Mouse (Mus musculus) midbrain, postnatal 0 days (tissue): ENCODE measurements around the gene Asb4. TPM values are rescaled to one million over a fixed set of nuclear protein-coding genes. Genes with fewer than 3 reads are reported as not detected.

Experiments used
- ATAC-seq: fragments of 200-750 bp; cut with Nextera tagmentation; 2 replicates; pipeline ENCODE4 v1.8.0; 2017; ENCODE audit warnings: moderate number of reproducible peaks, mild to moderate bottlenecking, moderate TSS enrichment, moderate library complexity; ENCODE audit not compliant: low FRiP score
- DNase-seq: peaks from one replicate; pipeline ENCODE4 v3.0.0-alpha.2; 2015; ENCODE audit warnings: low spot score
- H3K27ac ChIP-seq: fragments of 300-500 bp; sonication (generic); 2 replicates; pipeline ENCODE4 v1.5.1; 2014; ENCODE audit warnings: low read depth, mild to moderate bottlenecking, low read length, mixed read lengths
- H3K27me3 ChIP-seq: fragments of 300-500 bp; sonication (generic); 2 replicates; pipeline ENCODE4 v1.6.1; 2014; ENCODE audit warnings: low read length, control low read depth, mixed read lengths; ENCODE audit not compliant: insufficient read depth
- H3K36me3 ChIP-seq: fragments of 300-500 bp; sonication (generic); 2 replicates; pipeline ENCODE4 v1.6.1; 2014; ENCODE audit warnings: low read length, control low read depth, mixed read lengths; ENCODE audit not compliant: insufficient read depth
- H3K4me1 ChIP-seq: fragments of 300-500 bp; sonication (generic); 2 replicates; pipeline ENCODE4 v1.6.1; 2014; ENCODE audit warnings: mild to moderate bottlenecking, control low read depth, antibody characterized with exemption, low read length, mixed read lengths; ENCODE audit not compliant: insufficient read depth
- H3K4me2 ChIP-seq: fragments of 300-500 bp; sonication (generic); 2 replicates; pipeline ENCODE4 v1.6.1; 2014; ENCODE audit warnings: low read depth, mild to moderate bottlenecking, low read length, mixed read lengths; ENCODE audit not compliant: poor library complexity, severe bottlenecking
- H3K4me3 ChIP-seq: fragments of 300-500 bp; sonication (generic); 2 replicates; pipeline ENCODE4 v1.5.1; 2014; ENCODE audit warnings: low read depth, mild to moderate bottlenecking, low read length, moderate library complexity
- H3K9ac ChIP-seq: fragments of 300-500 bp; sonication (generic); replicated peaks from 2 replicates; pipeline ENCODE4 v1.6.1; 2014; ENCODE audit warnings: mild to moderate bottlenecking, low read length, moderate library complexity, mixed read lengths; ENCODE audit not compliant: poor library complexity, severe bottlenecking
- H3K9me3 ChIP-seq: fragments of 300-500 bp; sonication (generic); 2 replicates; pipeline ENCODE4 v1.6.1; 2016; ENCODE audit warnings: low read length, control low read depth
- CTCF ChIP-seq: IDR thresholded peaks from 2 replicates; pipeline ENCODE4 v1.5.1; 2016; ENCODE audit warnings: antibody characterized with exemption, mild to moderate bottlenecking
- WGBS: fragments of 180-500 bp; shearing (Covaris S2); extraction: QIAGEN DNeasy Blood & Tissue Kit; methylation state at CpG from one replicate; pipeline ENCODE4 v1.1.7; 2014; 5-methylcytosine and 5-hydroxymethylcytosine counted together
- polyA plus RNA-seq: library from polyadenylated mRNA; unstranded; fragments of >200 nt; fragmentation: Nextera tagmentation; extraction: Ambion mirVana; gene quantifications from 2 replicates; pipeline ENCODE4 v1.2.1, GENCODE M21; 2015
- total RNA-seq: library from RNA; depleted of rRNA; stranded (reverse); fragments of >200 nt; gene quantifications from 2 replicates; pipeline ENCODE4 v1.2.3, GENCODE M21; 2014

The Asb4 gene
- total and polyA plus RNA-seq, 2 experiments from 2014 or later, result 9.7 to 23.0 TPM

DNA sequence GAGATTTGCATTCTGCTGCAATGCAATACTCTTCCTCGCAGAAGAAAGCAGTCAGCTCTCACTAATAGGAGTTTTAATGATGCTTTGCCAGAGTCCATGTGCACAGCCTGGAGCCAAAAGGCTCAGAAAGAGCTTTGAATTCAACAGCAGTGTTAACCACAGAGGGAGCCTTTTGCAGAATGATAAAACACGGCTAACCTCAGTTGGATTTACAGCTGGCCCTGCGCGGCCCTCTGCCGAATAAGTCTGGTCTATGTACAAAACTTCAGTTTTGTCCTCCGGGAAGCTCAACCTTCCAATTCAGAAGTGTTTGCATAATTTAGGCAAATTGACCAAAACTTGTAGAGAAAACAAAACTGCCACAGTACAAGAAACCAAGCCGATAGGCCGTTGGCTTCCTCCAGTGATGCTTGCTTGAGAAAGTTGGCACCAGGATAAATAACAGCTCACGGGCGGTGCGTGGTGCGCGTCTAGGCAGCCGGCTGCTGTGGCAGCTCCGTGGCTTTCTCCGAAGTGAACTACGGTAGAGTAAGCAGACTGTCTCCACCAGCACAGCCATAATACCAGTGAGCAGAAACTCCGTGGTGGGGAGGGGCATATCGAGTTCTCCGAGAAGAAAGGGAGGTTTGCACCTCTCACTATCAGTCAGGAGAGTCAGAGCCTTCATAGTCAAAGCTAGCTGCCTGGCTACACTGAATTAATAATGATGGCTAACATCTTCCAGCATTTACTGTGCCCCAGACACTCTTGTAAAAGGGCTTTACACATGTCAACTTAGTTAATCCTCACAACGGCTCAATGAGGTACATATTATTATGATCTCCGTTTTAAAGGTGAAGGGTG, 3.2 kb upstream of the Asb4 start:
- peak; percentile 31; the same call in 1 of the 2 replicates for TF ChIP-seq CTCF
- peak; percentile 65 for DNase-seq
- peaks cover 9% of the 10 kb centered on the region; the same call in 1 of the 2 replicates for H3K4me1 ChIP-seq

DNA sequence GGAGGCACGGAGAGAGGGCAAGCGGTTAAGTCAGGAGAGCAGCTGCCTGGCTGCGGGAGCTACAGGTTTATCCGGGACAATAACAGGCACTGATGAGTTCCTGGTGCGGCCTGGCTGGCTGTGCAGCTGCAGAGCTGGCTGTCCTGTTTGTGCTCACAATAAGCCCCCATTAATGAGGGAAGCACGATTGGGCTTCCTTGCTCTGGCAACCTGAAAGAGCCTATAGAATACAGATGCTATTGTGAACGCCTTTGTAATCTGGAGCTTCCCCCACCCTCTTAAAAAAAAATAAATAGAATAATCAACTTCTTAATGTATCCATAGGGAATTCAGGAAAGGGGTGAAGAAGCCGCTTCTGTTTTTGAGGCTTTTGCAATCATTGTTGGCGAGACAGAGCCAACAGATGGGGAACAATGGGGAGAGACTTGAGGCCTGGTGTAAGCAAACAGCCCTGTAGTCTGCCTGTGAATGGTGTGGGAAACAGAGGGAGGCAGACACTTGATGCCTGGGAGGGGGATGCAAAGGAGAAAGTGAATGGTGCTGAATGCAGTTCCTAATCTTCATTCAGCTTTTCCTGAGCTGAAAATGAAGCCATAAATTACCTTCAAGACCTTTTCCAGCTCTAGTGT, 2.4 kb upstream of the Asb4 start:
- TF ChIP-seq CTCF, result no peak

More for the DNA sequence above, 3.2 kb upstream of the Asb4 start:
- Histone ChIP-seq H3K36me3 (no peaks in the 10 kb centered on the region), H3K9ac (no peak overlapping the region; the same call in 1 of the 2 replicates), H3K4me2 (peak overlapping the region; percentile 46), H3K4me3 (peak overlapping the region; percentile 14), H3K9me3 (no peaks in the 10 kb centered on the region), H3K27ac (peak overlapping the region; percentile 43; the same call in 1 of the 2 replicates), H3K27me3 (no peaks in the 10 kb centered on the region)
- peak; percentile 42 for ATAC-seq
- WGBS, result 7% methylated on average over 22 of the region's 22 CpGs

DNA sequence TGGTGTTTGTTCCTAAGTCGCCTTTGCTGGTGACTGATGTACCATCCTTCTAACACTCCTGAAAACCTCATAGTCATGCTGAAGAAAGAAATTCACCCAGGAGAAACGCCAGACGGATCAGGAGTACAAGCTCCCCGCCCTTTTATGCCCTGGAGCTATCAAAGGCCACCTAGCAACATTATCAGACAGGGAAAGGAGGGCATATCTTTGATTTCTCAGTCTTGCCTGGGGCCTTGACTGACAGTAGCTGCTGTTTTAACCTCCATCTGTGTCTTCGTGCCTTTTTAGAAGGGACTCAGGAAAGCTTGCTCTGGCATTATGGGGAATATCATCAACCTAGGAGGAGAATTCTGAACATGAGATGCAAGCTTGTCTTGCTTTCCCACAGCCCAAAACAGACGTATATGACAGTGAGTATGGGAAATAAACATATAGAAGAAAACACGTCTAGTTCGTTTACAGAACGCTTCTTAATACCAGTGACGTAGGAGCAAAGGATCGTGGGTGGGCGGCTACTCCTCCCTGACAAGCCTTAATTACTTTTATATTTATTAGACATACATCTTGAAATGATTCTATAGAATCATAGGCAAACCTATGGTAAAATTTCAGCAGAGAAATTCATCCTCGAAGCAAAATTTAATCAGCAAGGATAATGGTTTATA, 1.1 kb upstream of the Asb4 start:
- Histone ChIP-seq H3K9ac (no peak overlapping the region), H3K36me3 (no peaks in the 10 kb centered on the region), H3K27ac (peak overlapping the region; percentile 39; the same call in 1 of the 2 replicates), H3K9me3 (no peaks in the 10 kb centered on the region), H3K4me2 (no peak overlapping the region), H3K4me1 (peaks cover 9% of the 10 kb centered on the region; the same call in 1 of the 2 replicates), H3K27me3 (no peaks in the 10 kb centered on the region), H3K4me3 (no peak overlapping the region)
- 38% methylated on average over 13 of the region's 13 CpGs for WGBS
- ATAC-seq (no peak), DNase-seq (no peak)
- no peak for TF ChIP-seq CTCF

More for the DNA sequence above, 2.4 kb upstream of the Asb4 start:
- Histone ChIP-seq H3K36me3 (no peaks in the 10 kb centered on the region), H3K4me1 (peaks cover 9% of the 10 kb centered on the region; the same call in 1 of the 2 replicates), H3K9ac (no peak overlapping the region; the same call in 1 of the 2 replicates), H3K27ac (peak overlapping the region; percentile 43; the same call in 1 of the 2 replicates), H3K27me3 (no peaks in the 10 kb centered on the region), H3K9me3 (no peaks in the 10 kb centered on the region), H3K4me3 (no peak overlapping the region), H3K4me2 (peak overlapping the region; percentile 46)
- DNase-seq, result peak; percentile 38
- ATAC-seq, result no peak; the same call in 1 of the 2 replicates
- 17% methylated on average over 9 of the region's 9 CpGs for WGBS

DNA sequence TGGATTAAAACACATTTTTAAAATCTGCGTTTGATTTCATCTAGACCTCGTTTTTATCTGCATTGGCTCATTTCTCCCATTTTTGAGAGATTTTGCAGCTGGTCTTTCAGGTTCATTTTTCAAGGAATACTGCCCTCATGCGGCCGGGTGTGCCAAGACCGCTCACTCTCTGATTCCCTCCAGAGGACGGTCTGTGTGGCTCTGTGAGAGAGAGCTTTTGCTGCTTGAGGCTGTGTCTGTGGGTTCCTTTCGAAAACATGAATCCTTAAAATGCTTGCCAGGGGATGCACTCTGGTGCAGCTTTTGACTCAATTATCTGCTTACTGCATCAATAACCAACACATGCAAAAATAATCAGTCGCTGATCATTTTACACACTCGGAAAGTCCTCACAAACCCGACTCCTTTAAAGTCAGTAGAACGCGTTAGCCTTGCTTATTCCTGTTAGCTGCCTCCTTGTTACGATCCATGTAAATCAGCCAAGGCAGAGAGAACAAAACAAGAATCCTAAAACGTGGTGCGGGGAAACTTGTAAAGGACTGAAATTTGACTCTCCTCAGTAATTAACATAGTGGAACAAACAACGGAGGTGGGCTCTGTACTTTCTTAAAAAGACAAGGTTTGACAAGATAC, 487 bp upstream of the Asb4 start:
- peak; percentile 88 for TF ChIP-seq CTCF
- peak overlapping the region; percentile 46 for H3K9ac ChIP-seq
- no peaks in the 10 kb centered on the region for H3K9me3 ChIP-seq
- DNase-seq, result peak; percentile 92
- peak; percentile 83 for ATAC-seq
- no peaks in the 10 kb centered on the region for H3K36me3 ChIP-seq
- H3K4me2 ChIP-seq, result peak overlapping the region; percentile 55
- peak overlapping the region; percentile 27 for H3K4me3 ChIP-seq
- WGBS, result 1% methylated on average over 16 of the region's 16 CpGs
- no peaks in the 10 kb centered on the region for H3K27me3 ChIP-seq
- peaks cover 9% of the 10 kb centered on the region; the same call in 1 of the 2 replicates for H3K4me1 ChIP-seq
- H3K27ac ChIP-seq, result peak overlapping the region; percentile 39; the same call in 1 of the 2 replicates

DNA sequence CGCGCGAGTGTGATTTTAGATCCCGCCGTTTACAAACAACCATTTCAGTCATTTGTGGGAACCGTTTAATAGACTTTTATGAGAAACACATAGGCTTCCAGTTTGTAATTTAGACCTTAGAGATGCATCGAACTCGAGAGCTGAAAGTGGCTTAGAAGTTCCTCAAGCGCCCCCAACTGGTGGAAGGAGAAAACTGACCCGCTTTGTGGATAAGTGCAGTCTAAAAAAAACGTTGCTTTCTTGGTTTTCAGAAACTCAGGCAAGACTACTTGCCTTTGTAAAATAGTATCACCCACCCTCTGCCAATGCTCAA, 948 bp downstream of the Asb4 start:
- H3K4me2 ChIP-seq, result peak overlapping the region; percentile 55
- H3K4me1 ChIP-seq, result peaks cover 9% of the 10 kb centered on the region; the same call in 1 of the 2 replicates
- H3K36me3 ChIP-seq, result no peaks in the 10 kb centered on the region
- no peaks in the 10 kb centered on the region for H3K27me3 ChIP-seq
- peak overlapping the region; percentile 39; the same call in 1 of the 2 replicates for H3K27ac ChIP-seq
- no peaks in the 10 kb centered on the region for H3K9me3 ChIP-seq
- 0 out of 2 replicates have a peak overlapping the region, but pooled peaks have one; percentile 52 for H3K9ac ChIP-seq
- TF ChIP-seq CTCF, result peak; percentile 80
- H3K4me3 ChIP-seq, result peak overlapping the region; percentile 27; the same call in 1 of the 2 replicates
- DNase-seq (peak; percentile 92), ATAC-seq (no peak)
- WGBS, result 1% methylated on average over 11 of the region's 11 CpGs
